Mouse (Mus musculus) ES-Bruce4 (cell line): ENCODE data around the gene Smc2.

Experiments used
- CTCF ChIP-seq: IDR thresholded peaks from one replicate; pipeline ENCODE4 v1.8.1; 2011; ENCODE audit warnings: low read depth, low read length
- EP300 ChIP-seq: IDR thresholded peaks from 2 replicates; pipeline ENCODE4 v1.6.1; 2011; ENCODE audit warnings: low read depth, low read length; ENCODE audit not compliant: insufficient read depth
- POLR2A ChIP-seq: IDR thresholded peaks from one replicate; pipeline ENCODE4 v1.8.1; 2011; ENCODE audit warnings: low read length; ENCODE audit not compliant: insufficient read depth

DNA sequence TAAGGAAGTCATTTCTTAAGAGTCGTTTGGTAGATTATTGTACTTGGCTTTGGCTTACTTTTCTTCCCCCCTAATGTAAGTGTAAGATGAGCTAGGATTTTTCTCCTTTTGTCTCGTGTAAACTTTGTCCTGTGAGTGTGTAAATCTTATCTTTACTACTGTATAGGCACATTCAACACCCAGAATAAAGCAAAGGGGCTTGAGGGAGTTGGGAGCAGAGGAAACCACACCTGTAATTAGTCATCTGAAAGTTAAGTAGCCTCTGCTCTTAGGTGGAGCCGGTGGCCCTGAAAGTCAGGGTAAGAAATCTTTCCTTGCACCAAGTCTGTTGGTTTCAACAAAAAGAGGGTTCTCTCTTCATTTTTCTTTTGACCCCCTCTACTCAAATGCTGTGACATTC, 34.4 kb downstream of the Smc2 start:
- TF ChIP-seq CTCF (no peak), POLR2A (no peak), EP300 (no peak)
